Mouse (Mus musculus) liver, embryonic 14.5 days (tissue): ENCODE data around the gene Akr1c21.

Experiments used
- CTCF ChIP-seq: IDR thresholded peaks from 2 replicates; pipeline ENCODE4 v1.5.1; 2016; ENCODE audit warnings: antibody characterized with exemption, low read depth, control low read depth
- EP300 ChIP-seq: IDR thresholded peaks from 2 replicates; pipeline ENCODE4 v1.6.1; 2016; ENCODE audit warnings: antibody characterized with exemption, low read depth

DNA sequence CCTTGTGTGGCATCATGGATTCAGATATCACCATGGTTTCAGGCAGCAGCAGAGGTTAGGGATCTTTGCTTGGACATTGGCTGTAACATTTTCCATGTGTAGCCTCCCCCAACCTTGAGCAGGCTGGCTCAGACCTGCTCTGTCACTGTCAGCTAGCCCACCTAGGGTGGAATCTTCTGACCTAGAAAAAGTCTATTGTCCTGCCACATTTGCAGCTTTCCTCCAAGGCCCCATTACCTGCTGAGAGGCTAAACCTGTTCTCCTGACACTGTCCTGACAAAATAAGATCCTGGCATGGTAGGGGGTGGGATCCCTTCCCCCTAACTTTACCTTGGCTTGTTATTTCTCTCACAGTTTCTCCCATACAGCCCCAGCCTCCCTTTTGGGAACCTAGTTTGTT is 13.4 kb upstream of the Akr1c21 start:
- TF ChIP-seq EP300 (no peak), CTCF (no peak)
